Mouse (Mus musculus) cerebellum, adult 9-10 months (tissue): ENCODE measurements around the gene Tnip1.
"Not testable (repeated sequence)": the region's sequence is repeated elsewhere in the genome, so short reads cannot be mapped to it uniquely, and the experiment has no call there.

ENCODE experiments used
- DNase-seq: peaks from one replicate; pipeline ENCODE4 v3.0.0; 2022

The Tnip1 gene

DNA sequence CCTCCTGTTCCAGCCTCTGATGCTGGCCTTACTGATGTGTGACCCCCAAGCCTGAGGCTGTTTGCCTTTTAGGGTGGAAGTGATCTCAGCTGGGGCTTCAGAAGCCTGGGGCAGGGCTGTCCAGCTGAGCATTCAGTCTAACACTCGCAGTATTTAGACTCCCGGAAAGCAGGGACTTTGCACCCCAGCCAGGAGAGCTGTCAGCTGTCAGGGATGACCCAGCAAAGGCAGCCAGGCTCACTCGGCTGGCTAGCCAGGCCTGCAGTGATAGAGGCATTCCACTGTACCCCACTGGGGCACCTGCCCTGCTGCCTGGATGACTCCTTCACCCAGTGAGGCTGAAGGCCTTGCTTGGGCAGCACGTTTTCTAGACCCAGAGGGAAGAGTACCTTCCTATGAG, 56.8 kb downstream of the Tnip1 start:
- DNase-seq: no peak

DNA sequence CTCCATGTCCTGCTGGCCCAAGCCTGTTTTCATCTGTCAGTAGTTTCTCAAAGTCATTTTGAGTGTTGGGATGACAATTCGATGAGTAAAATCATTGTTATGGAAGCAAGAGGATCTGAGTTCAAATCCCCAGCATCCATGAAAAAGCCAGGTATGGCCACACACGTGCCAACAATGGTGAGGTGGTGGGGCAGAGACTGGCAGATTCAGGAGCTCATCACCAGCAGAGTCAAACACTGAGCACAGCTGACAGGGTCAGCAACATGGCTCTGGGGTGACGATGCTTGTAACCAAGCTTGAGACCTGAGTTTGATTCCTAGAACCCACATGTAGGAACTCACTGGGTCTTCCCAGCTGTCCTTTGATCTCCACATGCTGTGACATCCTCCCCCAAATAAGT, 57.6 kb downstream of the Tnip1 start:
- no peak for DNase-seq

DNA sequence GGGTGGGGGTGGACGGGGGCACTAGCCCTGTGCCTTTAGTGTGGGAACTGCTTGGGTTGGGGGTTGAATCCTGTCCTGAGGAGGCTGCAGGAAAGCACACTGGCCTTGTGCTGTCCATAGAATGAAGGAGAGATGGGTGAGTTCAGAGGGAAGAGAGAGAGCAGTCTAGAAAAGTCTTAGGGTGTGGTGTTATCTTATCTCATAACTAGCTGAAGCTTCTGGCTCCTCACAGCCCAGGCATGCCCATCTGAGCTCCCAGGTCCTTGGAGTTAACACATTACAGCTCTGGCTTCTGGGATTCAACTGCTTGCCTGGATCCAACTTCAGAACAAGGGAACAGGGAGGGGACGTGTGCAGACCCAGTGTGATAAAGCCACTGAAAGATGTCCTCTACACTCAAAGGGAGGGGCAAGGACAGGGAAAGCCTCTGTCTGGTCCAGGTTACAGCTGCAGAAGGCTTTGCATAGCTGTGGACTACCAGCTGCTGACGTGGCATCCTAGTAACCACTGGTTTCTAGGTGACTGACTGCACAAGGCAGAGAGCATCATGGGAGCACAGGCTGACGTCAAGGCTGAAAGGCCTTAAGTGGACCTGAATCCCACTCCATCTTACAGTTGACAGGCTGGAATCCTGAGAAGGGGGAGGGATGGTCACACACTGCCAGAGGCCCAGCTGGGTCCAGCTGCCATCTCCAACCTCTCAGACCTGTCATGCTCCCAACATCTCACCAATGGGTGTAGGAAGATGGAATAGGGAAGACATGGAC, 58.6 kb downstream of the Tnip1 start:
- DNase-seq: no peak

DNA sequence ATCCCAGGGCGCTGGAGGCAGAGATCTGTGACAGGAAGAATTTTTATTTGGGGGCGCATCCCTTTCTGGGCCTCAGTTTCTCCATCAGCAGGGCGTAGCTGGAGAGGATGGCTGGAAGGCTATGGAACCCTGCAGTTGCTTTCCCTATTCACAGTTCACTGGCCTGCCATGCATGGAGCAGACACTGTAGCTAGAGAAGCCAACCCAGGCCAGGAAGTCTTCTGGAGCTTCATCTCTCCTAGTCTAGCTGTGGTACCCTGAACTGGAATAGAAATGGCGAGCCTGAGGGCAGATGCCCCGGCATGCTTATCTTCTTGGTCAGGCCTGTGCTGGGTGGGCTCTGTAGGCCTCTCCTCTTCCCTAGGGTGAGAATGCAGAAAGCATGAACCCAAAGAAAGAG, 59.4 kb downstream of the Tnip1 start:
- DNase-seq: no peak

DNA sequence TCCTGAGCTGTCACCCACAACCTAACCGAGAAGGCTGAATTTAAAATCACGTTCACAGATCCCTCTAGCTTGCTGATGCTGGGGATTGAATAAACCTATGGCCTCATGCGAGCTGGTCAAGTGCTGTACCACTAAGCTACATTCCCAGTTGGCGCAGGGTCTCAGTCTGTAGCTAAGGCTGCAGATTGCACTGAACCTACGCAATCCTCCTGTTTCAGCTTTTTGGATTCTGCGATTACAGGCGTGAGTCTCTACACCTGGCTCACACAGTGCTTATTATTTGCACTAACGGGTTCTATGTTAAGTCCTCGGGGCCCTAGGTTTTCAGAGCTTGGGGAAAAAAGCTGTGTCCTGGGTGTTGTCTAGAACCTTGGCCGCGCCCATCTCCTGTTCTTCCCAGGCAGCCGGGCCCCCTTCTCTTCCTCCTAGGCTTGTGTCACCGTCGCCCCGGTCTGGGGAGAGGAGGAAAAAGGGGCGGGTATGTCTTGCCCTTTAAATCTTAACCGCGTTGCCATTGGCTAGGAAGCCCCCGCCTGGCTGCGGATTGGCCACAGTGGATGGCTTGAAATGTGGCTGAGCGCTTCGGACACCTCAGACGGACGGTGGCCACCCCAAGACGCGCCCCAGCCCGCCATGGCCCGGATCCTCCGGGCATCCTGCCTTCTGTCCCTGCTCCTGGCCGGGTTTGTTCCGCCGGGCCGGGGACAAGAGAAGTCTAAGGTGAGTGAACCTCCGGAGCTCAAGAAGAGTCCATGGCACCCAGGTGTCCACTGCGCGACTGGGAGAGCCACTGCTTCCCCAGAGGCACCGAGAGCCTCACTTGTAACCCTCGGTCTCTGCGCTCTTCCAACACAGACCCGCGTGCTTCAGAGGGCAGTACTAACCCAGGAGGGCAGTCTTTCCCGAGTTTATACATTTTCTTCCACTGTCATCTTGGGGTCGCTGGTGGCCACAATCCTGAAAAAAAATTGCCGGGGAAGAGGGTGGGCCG, 60.1 kb downstream of the Tnip1 start, which contains the start of gene Gpx3:
TSS of gene Gpx3 (plus strand) at position 121 of the 991 bp plus-strand sequence.
- DNase-seq: peak; percentile 78

DNA sequence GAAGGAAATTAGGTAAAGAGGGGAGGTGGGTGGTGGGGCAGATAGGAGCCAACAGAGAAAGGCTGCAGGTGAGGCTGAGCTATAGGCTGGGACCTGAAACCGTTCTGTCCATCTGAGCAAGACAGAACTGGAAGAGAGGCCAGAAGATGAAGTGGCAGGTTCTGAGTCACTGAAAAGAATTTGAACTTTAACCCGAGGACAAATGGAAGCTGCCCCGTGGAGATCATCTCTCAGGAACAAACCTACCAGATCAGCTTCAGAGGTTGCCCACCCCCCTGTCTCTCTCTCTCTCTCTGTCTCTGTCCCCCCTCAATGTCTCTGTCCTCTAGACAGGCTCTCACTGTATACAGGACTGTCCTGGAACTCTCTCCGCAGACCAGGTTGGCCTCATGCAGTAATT, 63.1 kb downstream of the Tnip1 start:
- no peak for DNase-seq

DNA sequence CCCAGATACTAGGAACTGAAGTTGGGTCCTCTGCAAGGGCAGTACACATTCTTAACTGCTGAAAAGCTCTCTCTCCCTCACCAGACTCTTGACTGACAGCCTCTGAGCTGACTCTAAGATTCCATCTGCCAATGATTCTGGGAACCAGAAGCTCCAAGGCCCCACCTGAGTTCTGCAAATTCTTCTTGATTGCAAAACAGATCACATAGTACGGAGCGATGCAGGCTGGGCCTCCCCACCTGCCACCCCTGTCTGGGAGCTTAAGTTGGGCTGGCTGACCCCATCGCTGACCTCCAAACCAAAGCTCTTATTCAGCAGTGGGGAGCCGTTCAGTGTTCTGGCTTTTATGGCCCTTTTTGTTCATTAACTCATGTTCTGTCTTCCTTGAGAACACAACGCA, 65.2 kb downstream of the Tnip1 start:
- no peak for DNase-seq

DNA sequence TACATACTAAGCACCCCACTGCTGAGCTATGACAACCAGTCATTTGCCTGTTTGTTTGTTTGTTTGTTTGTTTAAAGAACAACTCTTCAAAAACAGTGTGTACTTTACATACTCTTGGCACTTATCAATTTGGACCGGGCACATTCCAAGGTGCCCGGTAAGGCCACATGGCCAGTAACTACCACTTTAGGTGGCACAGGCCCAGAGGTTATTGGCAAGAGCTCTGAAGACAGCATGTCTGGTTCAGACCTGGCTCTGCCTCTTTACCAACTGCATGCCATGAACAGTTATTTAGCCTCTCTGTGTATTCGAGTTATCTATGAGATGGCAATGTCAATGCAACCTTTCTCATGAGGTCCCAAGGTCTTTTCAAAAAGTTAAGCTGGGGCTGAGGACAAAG, 66.1 kb downstream of the Tnip1 start:
- DNase-seq: not testable (repeated sequence)

DNA sequence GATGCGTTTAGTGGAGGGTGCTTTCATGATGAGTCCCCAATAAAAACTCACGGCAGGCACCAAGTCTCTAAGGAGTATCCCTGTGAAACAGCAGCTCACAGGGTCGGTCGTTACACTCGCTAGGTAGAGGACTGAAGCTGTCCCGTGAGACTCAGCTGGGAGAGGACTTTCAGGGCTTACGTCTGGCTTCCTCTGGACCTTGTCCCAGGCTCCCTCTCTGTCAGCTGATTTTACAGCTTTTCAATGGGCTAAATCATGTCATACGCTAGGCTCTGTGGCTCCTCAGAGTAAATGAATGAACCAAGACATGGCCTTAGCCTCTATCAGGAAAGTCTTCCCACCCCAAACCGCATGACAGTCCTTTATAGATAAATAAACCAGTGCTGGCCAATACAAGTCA, 68.1 kb downstream of the Tnip1 start:
- no peak for DNase-seq

DNA sequence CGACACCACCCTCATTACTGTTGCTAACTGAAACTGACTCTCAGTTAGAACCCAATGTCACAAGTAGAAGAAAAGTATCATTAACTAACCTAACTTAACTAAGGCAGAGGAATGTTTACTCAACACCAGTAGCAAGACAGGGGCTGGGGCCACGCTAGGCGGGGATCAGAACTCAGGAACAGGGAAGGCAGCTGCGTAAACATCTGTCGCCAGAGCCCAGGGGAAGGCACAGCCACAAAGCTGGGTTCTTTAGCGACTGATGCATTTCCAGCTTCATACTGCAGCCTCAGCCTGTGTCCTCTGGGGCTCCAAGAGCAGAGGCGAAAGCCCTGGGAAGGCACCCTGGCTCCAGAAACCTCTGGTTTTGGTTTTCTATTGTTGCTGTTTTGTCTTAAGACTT, 70.6 kb downstream of the Tnip1 start:
- no peak for DNase-seq

DNA sequence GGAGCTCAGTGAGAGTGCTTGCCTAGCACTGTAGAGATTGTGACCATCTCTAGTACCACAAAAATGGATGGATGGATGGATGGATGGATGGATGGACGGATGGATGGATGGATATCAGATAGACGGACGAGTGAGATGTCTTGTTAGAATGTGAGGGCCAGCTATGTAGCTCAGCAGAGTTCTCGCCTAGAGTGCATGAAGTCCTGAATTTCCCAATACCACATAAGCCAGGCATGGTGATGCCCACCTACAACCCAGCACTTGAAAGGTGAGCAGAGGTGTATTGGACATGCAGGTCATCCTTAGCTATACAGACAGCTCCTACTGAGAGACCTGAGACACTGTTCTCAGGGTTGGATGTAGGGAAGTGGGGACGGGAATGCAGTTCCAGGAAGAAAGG, 71.4 kb downstream of the Tnip1 start:
- DNase-seq: no peak

DNA sequence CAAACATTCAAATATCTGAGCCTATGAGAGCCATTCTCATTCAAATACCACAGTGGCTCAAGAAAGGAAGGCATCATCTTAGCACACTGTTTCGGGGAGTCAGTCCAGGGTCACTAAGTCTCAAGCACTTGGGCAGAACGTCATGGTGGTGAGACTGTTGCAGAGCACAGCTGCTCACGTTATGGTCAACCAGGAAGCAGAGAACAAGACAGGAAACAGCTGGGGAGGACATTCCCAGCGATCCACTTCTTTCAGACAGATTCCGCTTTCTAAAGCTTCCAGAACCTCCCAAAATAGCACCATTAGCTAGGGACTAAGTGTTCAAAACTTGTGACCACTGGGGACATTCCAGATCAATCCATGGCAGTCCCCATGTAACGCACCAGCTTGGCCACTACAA, 74.8 kb downstream of the Tnip1 start:
- no peak for DNase-seq

DNA sequence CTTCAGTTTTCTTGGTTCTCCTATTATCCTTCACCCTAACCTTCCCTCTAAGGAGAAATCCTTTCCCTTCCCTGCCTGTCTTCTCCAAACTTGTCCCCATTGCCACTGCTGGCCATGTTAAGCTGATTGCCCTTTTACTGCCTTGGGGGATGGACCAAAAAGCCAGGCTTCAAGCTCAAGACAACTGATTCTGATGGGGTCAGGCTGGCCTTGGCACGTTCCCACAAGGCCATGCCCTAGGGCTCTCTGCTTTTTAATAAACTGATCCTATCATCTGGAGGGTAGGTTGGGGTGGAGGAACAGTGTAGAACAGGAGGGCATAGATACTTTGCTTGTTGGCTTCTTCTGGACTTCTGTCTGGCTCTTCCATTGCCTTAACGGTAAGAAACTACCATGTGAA, 77.3 kb downstream of the Tnip1 start:
- DNase-seq: no peak

DNA sequence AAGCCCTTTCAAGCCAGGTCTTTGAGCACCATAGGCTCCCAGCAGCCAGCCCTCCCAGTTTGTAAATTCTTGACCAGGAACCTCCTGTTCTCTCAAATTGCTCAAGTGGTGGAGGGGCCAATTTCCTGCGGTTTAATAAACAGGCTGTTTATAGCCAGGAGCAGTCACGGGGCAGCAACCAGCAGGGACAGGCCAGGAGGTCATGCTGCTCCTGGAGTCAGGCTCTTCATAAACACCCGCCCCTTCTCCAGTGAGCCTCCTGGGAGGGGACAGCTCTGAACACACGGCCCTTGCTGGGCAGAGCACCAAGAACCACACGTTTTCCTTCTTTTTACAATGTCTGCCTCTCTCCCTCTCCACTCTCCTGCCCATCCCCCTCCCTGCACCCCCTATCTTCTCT, 77.8 kb downstream of the Tnip1 start:
- DNase-seq: no peak

DNA sequence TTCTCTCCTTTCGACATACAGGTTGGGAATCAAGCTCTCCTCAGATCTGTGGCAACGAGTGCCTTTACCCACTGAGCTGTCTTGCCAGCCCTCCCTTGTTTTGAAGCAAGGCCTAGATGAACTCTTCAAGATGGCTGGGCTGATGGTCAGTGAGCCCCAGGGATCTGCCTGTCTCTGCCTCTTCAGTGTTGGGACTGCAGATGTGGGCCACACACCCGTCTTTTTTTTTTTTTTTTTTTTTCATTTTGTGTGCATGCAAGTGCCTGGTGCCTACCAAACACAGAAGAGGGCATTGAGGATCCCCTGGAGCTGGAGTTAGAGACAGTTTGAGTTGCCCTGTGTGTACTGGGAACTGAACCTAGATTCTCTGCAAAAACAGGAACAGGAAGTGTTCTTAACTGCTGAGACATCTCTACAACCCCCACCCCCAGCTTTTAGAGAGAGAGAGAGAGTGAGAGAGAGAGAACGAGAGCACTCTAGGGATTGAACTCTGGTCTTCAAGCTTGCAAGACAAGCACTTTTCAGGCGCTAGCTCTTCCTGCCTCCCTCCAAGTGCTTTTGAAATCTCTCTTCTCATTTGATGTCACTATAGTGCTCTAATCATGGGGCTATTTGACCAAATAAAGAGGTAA, 78.4 kb downstream of the Tnip1 start:
- no peak for DNase-seq

DNA sequence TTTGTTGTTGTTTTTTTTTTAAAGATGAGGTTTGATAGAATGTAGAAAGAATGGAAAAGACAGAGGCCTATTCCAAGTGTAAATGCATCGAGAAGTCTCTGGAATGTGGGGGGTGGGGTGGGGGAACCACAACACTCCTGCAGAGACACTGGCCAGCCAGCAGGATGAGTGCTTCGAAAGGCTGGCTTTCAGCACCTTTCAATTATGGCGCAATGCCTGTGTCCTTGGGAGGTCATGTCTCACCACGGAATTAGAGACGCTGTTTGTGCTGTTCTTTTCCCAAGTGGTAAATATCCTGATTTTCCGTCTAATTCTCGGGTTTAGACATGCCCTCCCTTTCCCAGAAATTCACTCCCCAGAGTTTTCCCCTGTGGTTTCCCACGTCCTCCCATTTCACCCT, 80.0 kb downstream of the Tnip1 start:
- no peak for DNase-seq

DNA sequence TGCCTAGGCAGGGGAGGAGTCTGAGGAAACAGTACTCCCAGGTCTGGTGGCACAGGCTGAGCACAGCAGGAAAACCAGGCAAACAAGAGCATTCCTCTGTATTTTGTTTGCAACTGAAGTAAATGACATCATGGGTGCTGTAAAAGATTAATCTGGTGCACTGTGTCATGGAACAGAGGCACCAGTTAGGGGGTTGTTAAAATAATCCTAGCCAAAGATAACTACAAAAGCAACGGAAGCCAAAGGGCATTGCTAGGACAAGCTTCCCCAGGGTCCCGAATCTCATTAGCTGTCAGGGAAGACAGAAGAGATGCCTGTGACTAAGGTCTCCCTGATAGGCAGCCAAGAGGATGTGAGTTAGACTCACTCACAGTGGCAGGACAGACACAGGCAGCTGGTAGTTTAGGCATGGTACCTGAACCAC, 81.7 kb downstream of the Tnip1 start:
- no peak for DNase-seq

DNA sequence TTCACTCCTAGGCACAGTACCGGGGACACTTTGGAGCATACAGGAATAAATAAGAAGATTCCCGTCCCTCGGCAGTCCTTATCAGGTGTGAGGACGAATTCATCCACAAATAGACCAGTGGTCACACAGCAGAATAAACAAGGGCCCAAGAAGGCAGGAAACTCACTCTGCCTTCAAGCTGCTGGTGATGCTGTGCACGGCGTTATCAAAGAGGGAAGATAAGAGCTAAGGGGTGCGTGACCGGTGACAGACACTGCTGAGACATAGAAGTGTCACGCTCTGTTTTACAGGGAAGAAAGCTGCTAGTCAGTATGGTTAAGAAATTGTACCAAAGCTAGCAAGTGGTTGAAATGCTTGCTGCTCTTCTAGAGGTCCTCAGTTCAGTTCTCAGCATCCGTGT, 82.8 kb downstream of the Tnip1 start:
- no peak for DNase-seq

DNA sequence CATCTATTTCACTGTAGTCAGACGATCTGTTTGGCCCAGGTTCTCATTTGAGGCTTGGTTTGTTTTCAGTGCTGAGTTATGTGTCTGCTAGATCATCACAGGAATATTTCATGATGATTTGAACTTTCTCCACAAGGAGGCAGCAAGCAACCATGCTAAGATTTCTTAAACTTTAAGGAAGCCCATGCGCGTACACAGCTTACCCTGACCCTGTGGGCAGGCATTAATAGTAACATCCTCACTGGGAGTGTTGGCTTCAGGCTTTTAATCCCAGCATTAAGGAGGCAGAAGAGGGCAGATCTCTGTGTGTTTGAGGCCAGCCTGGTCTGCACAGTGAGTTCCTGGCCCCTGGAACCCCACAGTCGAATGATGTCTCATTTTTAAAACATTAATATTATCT, 83.3 kb downstream of the Tnip1 start:
- peak; percentile 53 for DNase-seq

DNA sequence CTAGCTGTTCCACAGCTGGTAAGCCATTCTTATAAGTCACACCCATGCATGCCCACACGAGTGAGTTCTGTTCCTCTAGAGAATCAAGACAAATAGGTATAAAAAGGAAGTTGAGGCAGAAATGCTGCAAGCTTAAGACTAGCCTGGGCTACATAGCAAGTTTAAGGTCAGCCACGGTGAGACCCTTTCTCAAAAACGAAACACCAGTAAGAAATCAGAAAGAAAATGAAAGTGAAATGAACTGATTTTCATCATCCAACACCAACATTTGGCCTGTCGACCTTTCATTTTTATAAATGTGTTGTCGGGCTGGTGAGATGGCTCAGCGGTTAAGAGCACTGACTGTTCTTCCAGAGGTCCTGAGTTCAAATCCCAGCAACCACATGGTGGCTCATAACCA, 83.8 kb downstream of the Tnip1 start:
- no peak for DNase-seq

DNA sequence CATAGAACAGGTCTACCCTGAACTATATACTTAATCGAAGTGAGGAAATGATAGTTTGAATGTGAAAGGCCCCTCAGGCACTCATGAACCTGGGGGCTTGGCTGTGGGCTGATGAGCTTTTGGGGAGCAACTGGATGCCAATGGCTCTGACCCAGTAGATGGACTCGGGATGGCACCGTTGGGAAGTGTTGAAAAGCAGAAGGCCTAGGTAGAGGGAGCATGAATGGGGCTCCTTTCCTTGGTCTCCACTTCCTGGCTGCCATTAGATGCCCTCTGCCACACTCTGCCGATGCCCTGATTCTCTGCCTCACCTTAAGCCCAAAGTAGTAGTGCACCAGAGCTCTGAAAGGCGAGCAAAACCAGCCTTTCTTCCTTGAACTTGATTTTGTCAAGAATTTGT, 86.7 kb downstream of the Tnip1 start:
- no peak for DNase-seq

DNA sequence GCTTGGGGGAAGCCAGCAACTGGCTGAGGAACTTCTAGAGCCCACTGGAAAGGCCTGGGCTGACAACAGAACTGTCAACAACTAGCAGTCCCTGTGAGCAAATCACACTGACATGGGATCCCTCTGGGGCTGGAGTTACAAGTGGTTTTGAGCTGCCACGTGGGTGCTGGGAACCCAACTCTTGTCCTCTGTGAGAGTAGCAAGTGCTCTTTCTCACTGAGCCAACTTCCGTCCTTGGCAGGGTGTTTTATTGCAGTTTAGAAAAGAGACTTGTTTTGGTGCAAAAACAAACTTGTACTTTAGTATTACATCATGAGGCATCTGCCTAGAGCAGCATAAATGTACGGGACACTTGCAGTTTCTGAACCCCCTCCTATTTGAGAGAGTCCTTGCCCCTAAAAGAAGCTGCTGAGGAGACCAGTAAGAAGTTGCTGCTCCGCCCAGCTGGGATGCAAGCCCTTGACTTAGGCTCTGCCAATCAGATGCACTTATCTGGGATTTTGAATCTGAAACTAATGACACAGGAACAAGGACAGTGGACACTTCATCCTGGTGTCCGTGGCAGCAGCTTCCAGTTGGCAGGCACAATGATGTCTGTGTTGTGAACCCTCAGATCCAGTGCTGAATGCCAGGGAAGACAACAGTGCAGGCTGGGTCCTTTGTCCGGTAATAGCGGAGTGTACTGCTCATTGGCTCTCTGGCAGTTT, 90.7 kb downstream of the Tnip1 start:
- peak; percentile 32 for DNase-seq

DNA sequence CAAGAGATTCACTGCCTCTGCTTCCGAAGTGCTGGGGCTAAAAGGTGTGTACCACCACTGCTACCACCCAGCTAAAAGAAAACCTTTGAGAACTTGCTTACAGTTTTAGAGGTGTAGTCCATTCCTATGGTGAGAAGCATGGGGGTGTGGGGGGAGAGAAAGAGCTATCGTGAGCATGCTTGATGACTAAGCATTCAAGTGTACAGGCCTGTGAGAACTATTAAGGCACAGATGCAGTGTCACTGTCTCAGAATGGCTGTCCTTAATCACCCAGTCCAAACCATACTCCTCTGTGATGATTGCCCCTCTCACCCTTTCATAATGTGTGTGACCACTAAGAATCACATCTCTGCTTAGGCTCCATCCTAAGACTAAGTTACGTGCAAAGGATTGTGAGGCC, 93.4 kb downstream of the Tnip1 start:
- DNase-seq: no peak
